Mouse (Mus musculus) stomach, postnatal 0 days (tissue): ENCODE results near the gene Zswim9. TPM values are rescaled to one million over a fixed set of nuclear protein-coding genes. Genes with fewer than 3 reads are reported as not detected.

Experiments used
- ATAC-seq: fragments of 200-750 bp; cut with Nextera tagmentation; 2 replicates; pipeline ENCODE4 v1.8.0; 2017; ENCODE audit not compliant: low FRiP score, low TSS enrichment
- DNase-seq: peaks from one replicate; pipeline ENCODE4 v3.0.0-alpha.2; 2016; ENCODE audit warnings: low spot score
- H3K27ac ChIP-seq: fragments of 300-500 bp; sonication (generic); replicated peaks from 2 replicates; pipeline ENCODE4 v1.5.1; 2014; ENCODE audit warnings: mild to moderate bottlenecking, control low read depth
- H3K27me3 ChIP-seq: fragments of 300-500 bp; sonication (generic); 2 replicates; pipeline ENCODE4 v1.6.1; 2014; ENCODE audit warnings: low read length; ENCODE audit not compliant: control insufficient read depth, insufficient read depth
- H3K36me3 ChIP-seq: fragments of 300-500 bp; sonication (generic); 2 replicates; pipeline ENCODE4 v1.6.1; 2014; ENCODE audit warnings: low read length, mixed read lengths; ENCODE audit not compliant: control insufficient read depth, insufficient read depth
- H3K4me1 ChIP-seq: fragments of 300-500 bp; sonication (generic); replicated peaks from 2 replicates; pipeline ENCODE4 v1.6.1; 2014; ENCODE audit warnings: antibody characterized with exemption; ENCODE audit not compliant: control insufficient read depth, insufficient read depth
- H3K4me2 ChIP-seq: fragments of 300-500 bp; sonication (generic); replicated peaks from 2 replicates; pipeline ENCODE4 v1.6.1; 2014; ENCODE audit warnings: low read depth, mild to moderate bottlenecking, control low read depth, moderate library complexity
- H3K4me3 ChIP-seq: fragments of 300-500 bp; sonication (generic); 2 replicates; pipeline ENCODE4 v1.5.1; 2014; ENCODE audit warnings: low read depth, low read length, control low read depth
- H3K9ac ChIP-seq: fragments of 300-500 bp; sonication (generic); 2 replicates; pipeline ENCODE4 v1.6.1; 2014; ENCODE audit warnings: mild to moderate bottlenecking, low read length, control low read depth, mixed read lengths
- H3K9me3 ChIP-seq: fragments of 300-500 bp; sonication (generic); 2 replicates; pipeline ENCODE4 v1.6.1; 2016; ENCODE audit warnings: low read length; ENCODE audit not compliant: control insufficient read depth
- CTCF ChIP-seq: IDR thresholded peaks from 2 replicates; pipeline ENCODE4 v1.5.1; 2016; ENCODE audit warnings: antibody characterized with exemption, low read depth, mild to moderate bottlenecking, moderate library complexity
- EP300 ChIP-seq: optimal IDR thresholded peaks from 2 replicates; pipeline ENCODE3; 2016; ENCODE audit warnings: antibody characterized with exemption
- WGBS: fragments of 180-500 bp; shearing (Covaris S2); extraction: QIAGEN DNeasy Blood & Tissue Kit; methylation state at CpG from one replicate; pipeline ENCODE4 v1.1.7; 2014; 5-methylcytosine and 5-hydroxymethylcytosine counted together
- polyA plus RNA-seq: library from polyadenylated mRNA; unstranded; fragments of >200 nt; fragmentation: Nextera tagmentation; extraction: Ambion mirVana; gene quantifications from 2 replicates; pipeline ENCODE4 v1.2.1, GENCODE M21; 2015

The Zswim9 gene
- 2.1 and 2.9 TPM in 2 replicates for polyA plus RNA-seq

DNA sequence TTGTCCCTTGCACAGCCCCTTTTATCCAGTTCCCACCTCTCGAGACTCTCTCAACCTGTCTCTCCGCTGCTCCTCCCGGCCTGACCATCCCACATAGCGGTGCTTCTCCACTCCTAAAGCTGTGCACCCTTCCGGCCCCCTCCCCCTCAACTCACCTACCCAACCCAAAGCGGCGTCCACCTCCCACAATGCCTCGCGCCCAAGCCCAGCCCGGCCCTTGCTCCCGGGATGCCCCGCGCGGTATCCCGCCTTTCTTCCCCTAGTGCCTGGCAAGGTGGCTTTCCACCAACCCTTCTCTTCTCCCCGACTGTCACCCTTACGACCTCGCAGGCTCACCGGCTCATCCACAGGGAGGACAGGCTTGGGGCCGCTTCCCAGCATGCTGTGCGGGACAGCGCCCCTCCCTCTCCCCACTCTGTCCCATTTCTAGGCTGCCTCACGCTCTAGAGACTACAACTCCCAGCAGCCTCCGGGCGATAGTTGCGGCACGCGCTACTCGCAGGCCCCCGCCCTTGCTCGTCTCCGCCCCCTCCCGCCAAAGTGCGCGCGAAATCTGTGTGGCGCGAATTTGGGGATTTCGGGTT is at the start of gene Zswim9:
Gene Zswim9 (minus strand): TSS at position 414 of the 584 bp plus-strand sequence.
- H3K4me1 ChIP-seq, result no peaks in the 10 kb centered on the region; the same call in 1 of the 2 replicates
- TF ChIP-seq EP300 (no peak), CTCF (peak; percentile 47)
- H3K27me3 ChIP-seq, result no peaks in the 10 kb centered on the region
- no peaks in the 10 kb centered on the region for H3K9me3 ChIP-seq
- H3K36me3 ChIP-seq, result no peaks in the 10 kb centered on the region
- peak within 1 kb of the TSS; percentile 73 for H3K4me2 ChIP-seq
- under 1% methylated on average over 39 of the region's 39 CpGs for WGBS
- DNase-seq (peak; percentile 93), ATAC-seq (peak; percentile 99)
- H3K27ac ChIP-seq, result peak within 1 kb of the TSS; percentile 73
- peak within 1 kb of the TSS; percentile 76 for H3K9ac ChIP-seq
- peak within 1 kb of the TSS; percentile 74 for H3K4me3 ChIP-seq

DNA sequence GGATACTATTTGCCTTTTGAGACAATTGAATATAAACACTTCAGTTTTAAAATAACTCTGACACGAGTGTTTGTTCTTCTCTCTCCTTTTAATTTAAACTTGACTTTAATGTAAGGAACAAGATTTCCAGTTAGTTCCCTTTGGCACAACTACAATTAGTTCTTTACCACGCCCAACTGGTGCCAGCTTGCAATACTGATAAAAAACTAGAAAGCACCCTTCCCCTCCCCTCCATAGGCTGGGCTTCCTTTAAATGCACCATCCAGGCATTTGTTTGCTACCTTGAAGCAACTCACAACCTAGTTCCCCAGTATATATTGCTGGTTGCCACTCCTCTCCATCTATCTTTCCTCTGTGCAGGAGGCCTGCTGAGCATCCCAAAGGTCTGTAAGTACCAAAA is 45.8 kb upstream of the Zswim9 start, which contains the start of gene Pla2g4c:
Gene Pla2g4c (plus strand): TSS at position 340 of the 400 bp plus-strand sequence.
- Histone ChIP-seq H3K27me3 (no peaks in the 10 kb centered on the region), H3K4me2 (no peak within 1 kb of the TSS), H3K36me3 (no peaks in the 10 kb centered on the region), H3K9ac (no peak within 1 kb of the TSS), H3K27ac (no peak within 1 kb of the TSS), H3K4me3 (no peak within 1 kb of the TSS), H3K4me1 (no peaks in the 10 kb centered on the region), H3K9me3 (no peaks in the 10 kb centered on the region)
- DNase-seq, result peak; percentile 19
- ATAC-seq, result no peak
- 36% methylated on average over 2 of the region's 2 CpGs for WGBS
- TF ChIP-seq CTCF, result no peak
- TF ChIP-seq EP300, result no peak

DNA sequence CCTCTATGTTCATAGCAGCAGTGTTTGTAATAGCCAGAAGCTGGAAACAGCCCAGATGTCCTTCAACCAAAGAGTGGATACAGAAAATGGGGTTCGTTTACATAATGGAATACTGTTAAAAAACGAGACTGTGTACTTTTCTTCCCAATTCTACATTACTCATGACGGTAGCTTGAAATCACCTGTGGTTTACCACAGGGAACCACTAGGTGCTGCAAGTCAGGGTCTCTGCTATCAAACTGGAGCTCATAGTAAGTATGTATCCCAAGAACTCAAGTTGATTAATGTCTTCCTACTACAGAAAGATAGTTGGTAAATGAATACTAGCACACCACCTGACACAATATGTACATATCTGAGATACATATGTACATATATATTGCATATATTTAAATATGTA is 42.9 kb upstream of the Zswim9 start:
- H3K9me3 ChIP-seq, result no peaks in the 10 kb centered on the region
- DNase-seq (no peak), ATAC-seq (no peak)
- H3K27ac ChIP-seq, result no peak overlapping the region
- no peaks in the 10 kb centered on the region for H3K36me3 ChIP-seq
- no peak overlapping the region for H3K4me2 ChIP-seq
- TF ChIP-seq CTCF, result no peak
- TF ChIP-seq EP300, result no peak
- WGBS, result 74% methylated on average over 3 of the region's 3 CpGs
- no peak overlapping the region for H3K9ac ChIP-seq
- no peaks in the 10 kb centered on the region for H3K4me1 ChIP-seq
- no peak overlapping the region for H3K4me3 ChIP-seq
- no peaks in the 10 kb centered on the region for H3K27me3 ChIP-seq

GRCm38 (mm10) chr7:13314095-13314597 is 35.6 kb upstream of the Zswim9 start:
- peak; percentile 24 for DNase-seq
- 48% methylated on average over 5 of the region's 5 CpGs for WGBS

GRCm38 (mm10) chr7:13311401-13311800 is 32.9 kb upstream of the Zswim9 start:
- 96% methylated on average over 4 of the region's 4 CpGs for WGBS
- Histone ChIP-seq H3K36me3 (peaks cover 2% of the 10 kb centered on the region; the same call in 1 of the 2 replicates), H3K27ac (no peak overlapping the region), H3K4me2 (no peak overlapping the region), H3K4me3 (no peak overlapping the region), H3K9me3 (no peaks in the 10 kb centered on the region), H3K27me3 (no peaks in the 10 kb centered on the region), H3K9ac (no peak overlapping the region), H3K4me1 (no peaks in the 10 kb centered on the region)
- TF ChIP-seq EP300 (no peak), CTCF (no peak)
- DNase-seq, result no peak
- no peak for ATAC-seq

More at GRCm38 (mm10) chr7:13314095-13314597, 35.6 kb upstream of the Zswim9 start:
- H3K4me3 ChIP-seq, result no peak overlapping the region
- no peaks in the 10 kb centered on the region; the same call in 1 of the 2 replicates for H3K36me3 ChIP-seq
- H3K27ac ChIP-seq, result peak overlapping the region; percentile 53
- no peak overlapping the region for H3K4me2 ChIP-seq
- H3K4me1 ChIP-seq, result no peaks in the 10 kb centered on the region
- TF ChIP-seq EP300 (no peak), CTCF (no peak)
- ATAC-seq, result no peak
- no peak overlapping the region for H3K9ac ChIP-seq
- H3K9me3 ChIP-seq, result no peaks in the 10 kb centered on the region
- H3K27me3 ChIP-seq, result no peaks in the 10 kb centered on the region
